Mouse (Mus musculus) limb, embryonic 14.5 days (tissue): ENCODE results near the gene Xpo5. TPM values are rescaled to one million over a fixed set of nuclear protein-coding genes. Genes with fewer than 3 reads are reported as not detected.

Experiments
- ATAC-seq: fragments of 200-750 bp; cut with Nextera tagmentation; 2 replicates; pipeline ENCODE4 v1.8.0; 2017; ENCODE audit warnings: low read depth, moderate number of reproducible peaks, moderate TSS enrichment; ENCODE audit not compliant: low FRiP score
- DNase-seq: peaks from one replicate; pipeline ENCODE4 v3.0.0-alpha.2; 2015; ENCODE audit warnings: low spot score
- H3K27ac ChIP-seq: fragments of 300-500 bp; sonication (generic); replicated peaks from 2 replicates; pipeline ENCODE4 v1.5.1; 2014; ENCODE audit warnings: low read depth, mild to moderate bottlenecking, low read length, moderate library complexity, mixed read lengths
- H3K27me3 ChIP-seq: fragments of 300-500 bp; sonication (generic); 2 replicates; pipeline ENCODE4 v1.6.1; 2014; ENCODE audit warnings: low read length, mixed read lengths; ENCODE audit not compliant: control insufficient read depth, insufficient read depth
- H3K36me3 ChIP-seq: fragments of 300-500 bp; sonication (generic); 2 replicates; pipeline ENCODE4 v1.6.1; 2014; ENCODE audit warnings: mild to moderate bottlenecking, low read length, moderate library complexity, mixed read lengths; ENCODE audit not compliant: control insufficient read depth, insufficient read depth
- H3K4me1 ChIP-seq: fragments of 300-500 bp; sonication (generic); 2 replicates; pipeline ENCODE4 v1.6.1; 2014; ENCODE audit warnings: antibody characterized with exemption, low read length, mixed read lengths; ENCODE audit not compliant: control insufficient read depth, insufficient read depth
- H3K4me2 ChIP-seq: fragments of 300-500 bp; sonication (generic); replicated peaks from 2 replicates; pipeline ENCODE4 v1.6.1; 2014; ENCODE audit warnings: low read depth, mild to moderate bottlenecking, low read length, moderate library complexity; ENCODE audit not compliant: severe bottlenecking
- H3K4me3 ChIP-seq: fragments of 300-500 bp; sonication (generic); replicated peaks from 2 replicates; pipeline ENCODE4 v1.5.1; 2014; ENCODE audit warnings: low read length
- H3K9ac ChIP-seq: fragments of 300-500 bp; sonication (generic); 2 replicates; pipeline ENCODE4 v1.6.1; 2014; ENCODE audit warnings: mild to moderate bottlenecking, low read depth, low read length, moderate library complexity; ENCODE audit not compliant: severe bottlenecking
- H3K9me3 ChIP-seq: fragments of 300-500 bp; sonication (generic); 2 replicates; pipeline ENCODE4 v1.6.1; 2016; ENCODE audit warnings: low read length; ENCODE audit not compliant: control insufficient read depth
- POLR2A ChIP-seq: fragments of 200-500 bp; IDR thresholded peaks from 2 replicates; pipeline ENCODE4 v1.8.0; 2012; ENCODE audit warnings: inconsistent platforms, mild to moderate bottlenecking, moderate library complexity, borderline replicate concordance; ENCODE audit not compliant: insufficient read depth, insufficient read length; ENCODE audit errors: extremely low read depth
- WGBS: fragments of 180-500 bp; shearing (Covaris S2); extraction: QIAGEN DNeasy Blood & Tissue Kit; methylation state at CpG from one replicate; pipeline ENCODE4 v1.1.7; 2014; 5-methylcytosine and 5-hydroxymethylcytosine counted together
- polyA plus RNA-seq, 2 experiments: library from polyadenylated mRNA; depleted of rRNA in 1 of 2; stranded (reverse) in 1 of 2; unstranded in 1 of 2; fragments of >200 nt; fragmentation: Nextera tagmentation in 1 of 2; extraction: Ambion mirVana in 1 of 2; gene quantifications; 2 replicates each; pipeline versions ENCODE4 v1.2.1 to v1.2.3; 2012 to 2014

Xpo5 gene
- polyA plus RNA-seq, 2 experiments: 45.0 to 49.7 TPM

DNA sequence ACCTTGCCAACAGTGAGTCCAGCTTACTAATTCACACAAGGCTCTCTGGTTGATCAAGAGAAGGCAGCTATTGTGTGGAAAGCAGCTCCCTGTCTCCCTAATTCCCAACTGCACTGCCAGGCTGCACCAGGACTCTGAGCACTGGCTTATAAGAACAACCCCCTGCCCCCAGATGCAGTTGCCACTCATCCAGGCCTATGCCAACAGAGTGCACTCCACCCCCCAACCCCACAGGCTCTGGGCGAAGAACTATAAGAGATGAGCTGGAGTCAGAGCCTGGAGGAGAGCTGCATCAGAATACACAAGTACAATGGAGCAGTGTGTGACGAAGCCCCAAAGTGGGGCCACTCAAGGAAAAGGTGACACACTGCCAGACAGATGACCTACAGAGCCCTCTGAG, 69.5 kb downstream of the Xpo5 start:
- H3K4me3 ChIP-seq: no peak overlapping the region
- peaks cover 65% of the 10 kb centered on the region for H3K36me3 ChIP-seq
- peaks cover 8% of the 10 kb centered on the region; the same call in 1 of the 2 replicates for H3K4me1 ChIP-seq
- ATAC-seq (no peak), DNase-seq (no peak)
- no peak overlapping the region for H3K4me2 ChIP-seq
- H3K9me3 ChIP-seq: no peaks in the 10 kb centered on the region
- 92% methylated on average over 2 of the region's 2 CpGs for WGBS
- no peak overlapping the region for H3K9ac ChIP-seq
- H3K27me3 ChIP-seq: no peaks in the 10 kb centered on the region
- no peak overlapping the region for H3K27ac ChIP-seq
- TF ChIP-seq POLR2A: no peak

DNA sequence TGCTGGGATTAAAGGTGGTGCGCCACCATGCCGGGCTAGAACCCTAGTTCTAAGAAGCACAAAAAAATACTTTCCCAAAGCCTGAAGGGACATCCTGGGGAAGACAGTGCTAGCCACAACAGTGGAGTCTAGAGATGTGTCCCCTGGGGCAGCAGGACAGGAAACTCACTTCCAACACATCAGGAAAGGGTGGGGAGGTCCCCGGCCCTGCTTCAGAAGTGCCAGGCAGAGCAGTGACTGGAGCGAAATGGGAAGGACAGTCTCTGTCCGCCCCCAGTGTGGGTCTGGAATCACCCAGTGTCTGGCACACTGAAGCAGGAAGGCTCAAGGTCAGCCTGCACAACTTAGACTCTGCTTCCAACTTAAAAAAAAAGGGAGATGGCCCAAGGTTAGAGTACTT, 70.1 kb downstream of the Xpo5 start:
- DNase-seq: no peak
- Histone ChIP-seq H3K9ac (no peak overlapping the region), H3K27ac (no peak overlapping the region), H3K4me1 (peaks cover 14% of the 10 kb centered on the region; the same call in 1 of the 2 replicates), H3K9me3 (no peaks in the 10 kb centered on the region), H3K4me2 (no peak overlapping the region), H3K4me3 (no peak overlapping the region), H3K27me3 (no peaks in the 10 kb centered on the region), H3K36me3 (peaks cover 65% of the 10 kb centered on the region)
- TF ChIP-seq POLR2A: no peak
- no peak for ATAC-seq
- WGBS: 89% methylated on average over 5 of the region's 5 CpGs

DNA sequence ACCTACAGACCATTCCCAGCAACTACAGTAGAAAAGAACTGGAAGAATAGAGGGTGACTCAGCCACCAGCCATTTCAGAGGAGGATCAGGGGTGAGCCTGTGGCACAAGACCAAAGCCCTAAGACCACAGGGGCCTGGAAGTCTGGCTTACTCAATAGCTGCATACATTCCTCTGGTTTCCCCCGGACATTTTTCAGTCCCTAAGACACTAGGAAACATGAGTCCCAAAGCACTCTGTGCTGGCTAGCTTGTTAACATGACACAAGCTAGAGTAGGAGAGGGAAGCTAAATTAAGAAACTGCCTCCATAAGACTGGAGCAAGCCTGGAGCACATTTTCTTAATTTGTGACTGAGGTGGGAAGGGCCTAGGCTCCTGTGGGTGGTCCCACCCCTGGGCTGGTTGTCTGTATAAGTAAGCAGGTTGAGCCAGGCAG, 71.2 kb downstream of the Xpo5 start:
- Histone ChIP-seq H3K9me3 (no peaks in the 10 kb centered on the region), H3K4me3 (no peak overlapping the region), H3K9ac (no peak overlapping the region), H3K27me3 (no peaks in the 10 kb centered on the region), H3K4me2 (no peak overlapping the region), H3K27ac (no peak overlapping the region), H3K4me1 (peaks cover 21% of the 10 kb centered on the region), H3K36me3 (peaks cover 68% of the 10 kb centered on the region)
- ATAC-seq (0 out of 2 replicates have a peak, but pooled peaks have one; percentile 9), DNase-seq (no peak)
- 60% methylated on average over 1 of the region's 1 CpGs for whole genome bisulfite sequencing
- TF ChIP-seq POLR2A: no peak

DNA sequence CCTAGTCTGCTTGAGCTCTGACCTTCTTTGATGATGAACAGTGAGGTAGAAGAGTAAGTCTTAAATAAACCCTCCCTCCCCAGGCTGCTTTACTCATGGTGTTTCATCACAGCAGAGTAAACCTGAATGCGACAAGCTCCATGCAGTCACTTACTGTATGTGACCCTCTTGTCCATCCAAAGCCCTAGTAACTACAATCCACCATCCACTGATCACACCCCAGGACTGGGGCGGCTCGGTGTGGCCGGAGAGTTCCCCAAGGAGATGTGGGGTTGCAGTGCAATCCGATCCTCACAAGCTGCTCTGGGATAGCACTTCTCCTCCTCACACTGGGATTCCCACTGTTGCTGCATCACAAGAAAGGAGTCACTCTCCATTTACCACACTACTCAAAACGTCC, 71.9 kb downstream of the Xpo5 start:
- TF ChIP-seq POLR2A: no peak
- Histone ChIP-seq H3K27me3 (no peaks in the 10 kb centered on the region), H3K4me1 (peaks cover 21% of the 10 kb centered on the region), H3K36me3 (peaks cover 68% of the 10 kb centered on the region), H3K27ac (no peak overlapping the region), H3K9ac (no peak overlapping the region), H3K9me3 (no peaks in the 10 kb centered on the region), H3K4me3 (no peak overlapping the region), H3K4me2 (no peak overlapping the region)
- ATAC-seq (no peak), DNase-seq (no peak)
- 65% methylated on average over 6 of the region's 6 CpGs for WGBS

DNA sequence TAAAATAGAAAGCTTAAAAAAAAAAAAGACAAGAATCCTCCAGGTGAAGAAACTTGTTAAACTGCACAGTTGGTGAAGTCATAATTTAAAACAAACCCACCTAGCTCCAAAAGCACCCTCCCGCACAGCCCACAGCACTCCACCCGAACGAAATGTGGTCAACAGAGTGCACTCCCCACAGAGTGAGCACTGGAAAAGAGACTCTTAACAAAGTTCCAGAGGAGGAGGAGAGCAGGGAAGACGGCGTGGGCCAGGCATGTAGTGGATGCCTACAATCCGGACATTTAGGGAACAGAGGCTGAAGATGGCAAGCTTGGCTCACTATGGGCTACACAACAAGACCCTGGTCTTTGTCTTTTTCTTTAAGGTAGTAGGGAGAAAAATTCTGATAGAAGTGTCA, 72.5 kb downstream of the Xpo5 start:
- Histone ChIP-seq H3K36me3 (peaks cover 68% of the 10 kb centered on the region), H3K4me3 (no peak overlapping the region), H3K4me2 (no peak overlapping the region), H3K9ac (no peak overlapping the region), H3K27me3 (no peaks in the 10 kb centered on the region), H3K27ac (no peak overlapping the region), H3K4me1 (peaks cover 21% of the 10 kb centered on the region), H3K9me3 (no peaks in the 10 kb centered on the region)
- no peak for ATAC-seq
- no peak for DNase-seq
- TF ChIP-seq POLR2A: no peak
- 74% methylated on average over 6 of the region's 6 CpGs for WGBS

DNA sequence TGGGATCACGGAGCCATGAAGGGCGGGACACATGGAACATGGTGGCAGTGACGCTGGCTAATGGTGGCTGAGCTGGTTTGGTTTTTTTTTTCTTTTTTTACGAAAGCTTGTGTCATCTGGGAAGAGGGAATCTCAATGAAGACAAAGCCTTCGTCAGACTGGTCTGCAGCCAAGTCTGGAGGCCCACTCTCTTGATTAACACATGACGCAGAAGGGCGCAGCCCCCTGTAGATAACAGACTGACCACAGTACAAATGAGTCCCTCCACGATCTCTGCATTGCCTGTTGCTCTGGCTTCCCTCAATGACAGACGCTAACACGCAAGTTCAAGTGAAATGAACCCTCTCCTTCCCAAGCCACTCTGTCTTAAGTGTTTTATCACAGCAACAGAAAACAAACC, 72.9 kb downstream of the Xpo5 start:
- H3K9me3 ChIP-seq: no peaks in the 10 kb centered on the region
- peaks cover 68% of the 10 kb centered on the region for H3K36me3 ChIP-seq
- no peaks in the 10 kb centered on the region for H3K27me3 ChIP-seq
- WGBS: 93% methylated on average over 10 of the region's 10 CpGs
- no peak overlapping the region for H3K4me3 ChIP-seq
- H3K4me1 ChIP-seq: peaks cover 21% of the 10 kb centered on the region
- no peak for DNase-seq
- no peak overlapping the region for H3K4me2 ChIP-seq
- H3K27ac ChIP-seq: no peak overlapping the region
- TF ChIP-seq POLR2A: no peak
- no peak for ATAC-seq
- H3K9ac ChIP-seq: no peak overlapping the region
